Mouse (Mus musculus) MEL-GATA-1-ER (cell line): ENCODE measurements around the gene Olfr843.

ENCODE experiments used
- DNase-seq: peaks from one replicate; pipeline ENCODE4 v3.0.0-alpha.2; 2012; ENCODE audit warnings: low read depth; ENCODE audit errors: extremely low read depth

Gene Olfr843

DNA sequence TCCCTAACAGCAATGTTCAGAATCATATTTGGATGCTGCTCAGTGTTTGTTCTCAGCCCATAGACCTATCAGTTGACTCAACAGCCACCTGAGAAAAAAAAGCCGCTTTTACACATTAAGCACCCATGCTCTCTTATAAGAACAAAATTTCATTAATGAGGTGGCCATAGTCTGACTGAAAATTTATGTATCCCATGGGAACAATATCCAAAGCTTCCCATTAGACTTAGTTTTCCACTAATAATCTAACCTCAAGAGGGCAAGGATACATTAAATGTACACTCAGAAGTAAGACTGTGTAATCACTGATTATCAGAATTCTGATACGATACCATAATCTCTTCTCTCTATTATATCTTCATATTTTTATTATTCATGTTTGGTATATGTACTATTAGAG lies at the start of gene Olfr843:
Gene Olfr843 (minus strand): TSS at position 101 of the 400 bp plus-strand sequence.
- no peak for DNase-seq
